Mouse (Mus musculus): ENCODE results near the gene Esrrg. TPM values are rescaled to one million over a fixed set of nuclear protein-coding genes. Genes with fewer than 3 reads are reported as not detected.

Esrrg gene
- polyA plus RNA-seq, 1 experiment: 12.7 TPM

- TF ChIP-seq CTCF (IDR thresholded peaks at IDR 0.05; ENCODE audit: extremely low read depth, insufficient read depth, low read length) (no peak), POLR2A (IDR thresholded peaks at IDR 0.05; ENCODE audit: extremely low read depth, insufficient read depth, low read length) (no peak)
- Histone ChIP-seq H3K4me1 (ENCODE audit: control insufficient read depth, insufficient read depth, low read length) (peaks cover 3% of the 10 kb centered on the region; the same call in 1 of the 2 replicates), H3K4me3 (ENCODE audit: insufficient read depth, low read length) (no peak overlapping the region), H3K27ac (ENCODE audit: insufficient read depth, low read length) (no peak overlapping the region)
These were observed 116.1 kb downstream of the Esrrg start for GRCm38 (mm10) chr1:187724651-187725050.

GRCm38 (mm10) chr1:187725351-187725750, 116.8 kb downstream of the Esrrg start:
- no peak for TF ChIP-seq CTCF (IDR thresholded peaks at IDR 0.05; ENCODE audit: extremely low read depth, insufficient read depth, low read length)
- TF ChIP-seq POLR2A (IDR thresholded peaks at IDR 0.05; ENCODE audit: extremely low read depth, insufficient read depth, low read length): no peak
- Histone ChIP-seq H3K4me1 (ENCODE audit: control insufficient read depth, insufficient read depth, low read length) (peaks cover 3% of the 10 kb centered on the region; the same call in 1 of the 2 replicates), H3K4me3 (ENCODE audit: insufficient read depth, low read length) (no peak overlapping the region), H3K27ac (ENCODE audit: insufficient read depth, low read length) (no peak overlapping the region)

DNA sequence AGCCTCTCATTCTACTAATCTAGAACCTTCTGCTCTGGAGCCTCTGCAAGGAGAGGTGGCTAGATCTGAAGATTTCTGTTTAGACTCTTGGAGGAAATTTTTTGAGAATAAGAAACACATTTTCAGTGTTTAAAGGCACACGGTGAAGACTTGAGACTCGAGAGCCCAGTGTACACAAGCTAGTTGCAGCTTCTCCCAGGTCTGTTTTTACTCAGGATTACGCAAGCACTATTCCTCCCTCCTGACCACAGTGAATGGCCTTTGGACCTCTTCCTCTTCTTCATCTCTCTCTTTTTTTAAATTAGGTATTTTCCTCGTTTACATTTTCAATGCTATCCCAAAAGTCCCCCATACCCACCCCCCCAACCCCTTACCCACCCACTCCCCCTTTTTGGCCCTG, 122.6 kb downstream of the Esrrg start:
- no peak overlapping the region for H3K27ac ChIP-seq (ENCODE audit: insufficient read depth, low read length)
- H3K4me3 ChIP-seq (ENCODE audit: insufficient read depth, low read length): no peak overlapping the region
- TF ChIP-seq POLR2A (IDR thresholded peaks at IDR 0.05; ENCODE audit: extremely low read depth, insufficient read depth, low read length): no peak
- no peak for TF ChIP-seq CTCF (IDR thresholded peaks at IDR 0.05; ENCODE audit: extremely low read depth, insufficient read depth, low read length)
- H3K4me1 ChIP-seq (ENCODE audit: control insufficient read depth, insufficient read depth, low read length): no peaks in the 10 kb centered on the region

- no peak overlapping the region for H3K4me3 ChIP-seq (ENCODE audit: insufficient read depth, low read length)
- H3K27ac ChIP-seq (ENCODE audit: insufficient read depth, low read length): no peak overlapping the region
- TF ChIP-seq CTCF (IDR thresholded peaks at IDR 0.05; ENCODE audit: extremely low read depth, insufficient read depth, low read length) (no peak), POLR2A (IDR thresholded peaks at IDR 0.05; ENCODE audit: extremely low read depth, insufficient read depth, low read length) (no peak)
- no peaks in the 10 kb centered on the region for H3K4me1 ChIP-seq (ENCODE audit: control insufficient read depth, insufficient read depth, low read length)
These were observed 127.9 kb downstream of the Esrrg start for GRCm38 (mm10) chr1:187736507-187736906.

DNA sequence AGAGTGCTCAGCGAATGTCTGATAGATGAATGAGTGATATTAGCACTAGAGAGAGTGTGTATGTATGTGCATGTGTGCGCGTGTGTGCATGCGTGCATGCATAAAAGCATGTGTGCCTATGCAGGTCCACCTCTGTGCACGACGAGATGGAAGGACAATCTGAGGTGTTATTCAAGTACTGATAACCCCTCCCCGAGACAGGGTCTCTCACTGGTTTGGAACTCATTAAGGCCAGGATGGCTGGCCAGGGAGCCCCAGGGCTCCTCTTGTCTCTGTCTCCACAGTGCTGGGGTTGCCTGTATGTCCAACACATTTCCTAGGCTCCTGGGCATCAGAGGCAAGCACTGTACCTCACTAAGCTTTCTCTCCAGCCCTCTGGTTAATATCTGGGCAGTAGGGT, 128.7 kb downstream of the Esrrg start:
- H3K4me3 ChIP-seq (ENCODE audit: insufficient read depth, low read length): no peak overlapping the region
- H3K27ac ChIP-seq (ENCODE audit: insufficient read depth, low read length): no peak overlapping the region
- H3K4me1 ChIP-seq (ENCODE audit: control insufficient read depth, insufficient read depth, low read length): no peaks in the 10 kb centered on the region
- TF ChIP-seq CTCF (IDR thresholded peaks at IDR 0.05; ENCODE audit: extremely low read depth, insufficient read depth, low read length): no peak
- TF ChIP-seq POLR2A (IDR thresholded peaks at IDR 0.05; ENCODE audit: extremely low read depth, insufficient read depth, low read length): no peak

DNA sequence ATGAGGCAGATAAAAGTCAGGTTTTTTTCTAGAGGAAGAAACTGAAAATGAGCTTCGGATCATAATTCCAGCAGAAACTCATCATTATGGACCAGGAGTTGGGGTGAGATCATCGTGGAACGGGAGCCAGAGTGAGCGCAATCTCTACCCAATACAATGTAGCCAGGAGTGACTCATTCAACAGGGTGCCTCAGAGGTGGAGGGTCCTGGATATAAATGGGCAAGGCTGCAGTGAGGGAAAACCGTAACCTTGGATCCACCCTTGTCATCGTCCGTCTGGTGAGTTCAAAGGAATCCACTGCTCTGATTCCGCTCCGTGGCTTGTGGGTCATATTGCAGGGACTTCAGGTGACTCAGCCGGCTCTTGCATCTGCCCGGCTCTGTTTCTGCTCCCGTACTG, 131.9 kb downstream of the Esrrg start:
- no peak overlapping the region for H3K27ac ChIP-seq (ENCODE audit: insufficient read depth, low read length)
- TF ChIP-seq CTCF (IDR thresholded peaks at IDR 0.05; ENCODE audit: extremely low read depth, insufficient read depth, low read length) (no peak), POLR2A (IDR thresholded peaks at IDR 0.05; ENCODE audit: extremely low read depth, insufficient read depth, low read length) (no peak)
- H3K4me3 ChIP-seq (ENCODE audit: insufficient read depth, low read length): no peak overlapping the region
- no peaks in the 10 kb centered on the region for H3K4me1 ChIP-seq (ENCODE audit: control insufficient read depth, insufficient read depth, low read length)

- Histone ChIP-seq H3K27ac (ENCODE audit: insufficient read depth, low read length) (no peak overlapping the region), H3K4me3 (ENCODE audit: insufficient read depth, low read length) (no peak overlapping the region), H3K4me1 (ENCODE audit: control insufficient read depth, insufficient read depth, low read length) (no peaks in the 10 kb centered on the region)
- TF ChIP-seq POLR2A (IDR thresholded peaks at IDR 0.05; ENCODE audit: extremely low read depth, insufficient read depth, low read length) (no peak), CTCF (IDR thresholded peaks at IDR 0.05; ENCODE audit: extremely low read depth, insufficient read depth, low read length) (no peak)
These were observed 132.7 kb downstream of the Esrrg start for GRCm38 (mm10) chr1:187741306-187741705.

- TF ChIP-seq POLR2A (IDR thresholded peaks at IDR 0.05; ENCODE audit: extremely low read depth, insufficient read depth, low read length): no peak
- no peak for TF ChIP-seq CTCF (IDR thresholded peaks at IDR 0.05; ENCODE audit: extremely low read depth, insufficient read depth, low read length)
- no peaks in the 10 kb centered on the region for H3K4me1 ChIP-seq (ENCODE audit: control insufficient read depth, insufficient read depth, low read length)
- H3K4me3 ChIP-seq (ENCODE audit: insufficient read depth, low read length): no peak overlapping the region
- no peak overlapping the region for H3K27ac ChIP-seq (ENCODE audit: insufficient read depth, low read length)
These were observed 133.5 kb downstream of the Esrrg start for GRCm38 (mm10) chr1:187742071-187742470.

GRCm38 (mm10) chr1:187749294-187749693, 140.7 kb downstream of the Esrrg start:
- H3K27ac ChIP-seq (ENCODE audit: insufficient read depth, low read length): no peak overlapping the region
- no peak overlapping the region for H3K4me3 ChIP-seq (ENCODE audit: insufficient read depth, low read length)
- no peak for TF ChIP-seq CTCF (IDR thresholded peaks at IDR 0.05; ENCODE audit: extremely low read depth, insufficient read depth, low read length)
- no peak for TF ChIP-seq POLR2A (IDR thresholded peaks at IDR 0.05; ENCODE audit: extremely low read depth, insufficient read depth, low read length)
- H3K4me1 ChIP-seq (ENCODE audit: control insufficient read depth, insufficient read depth, low read length): no peaks in the 10 kb centered on the region

GRCm38 (mm10) chr1:187749931-187750330, 141.3 kb downstream of the Esrrg start:
- H3K4me1 ChIP-seq (ENCODE audit: control insufficient read depth, insufficient read depth, low read length): no peaks in the 10 kb centered on the region
- H3K27ac ChIP-seq (ENCODE audit: insufficient read depth, low read length): no peak overlapping the region
- TF ChIP-seq CTCF (IDR thresholded peaks at IDR 0.05; ENCODE audit: extremely low read depth, insufficient read depth, low read length) (no peak), POLR2A (IDR thresholded peaks at IDR 0.05; ENCODE audit: extremely low read depth, insufficient read depth, low read length) (no peak)
- H3K4me3 ChIP-seq (ENCODE audit: insufficient read depth, low read length): no peak overlapping the region
